Mouse (Mus musculus) liver, postnatal 0 days (tissue): Measurements from ENCODE around the gene Gabrg3.

ENCODE experiments used
- CTCF ChIP-seq: sonication (generic); IDR thresholded peaks from 2 replicates; pipeline ENCODE4 v1.5.1; 2016; ENCODE audit warnings: antibody characterized with exemption, low read depth
- EP300 ChIP-seq: IDR thresholded peaks from 2 replicates; pipeline ENCODE4 v1.6.1; 2016; ENCODE audit warnings: antibody characterized with exemption, low read depth, mild to moderate bottlenecking

- TF ChIP-seq CTCF (no peak), EP300 (no peak)
Observed at GRCm38 (mm10) chr7:57065398-57065797, 321.6 kb downstream of the Gabrg3 start.
